Mouse (Mus musculus) lung, embryonic 14.5 days (tissue): ENCODE data around the gene Hnrnpdl. TPM values are rescaled to one million over a fixed set of nuclear protein-coding genes. Genes with fewer than 3 reads are reported as not detected.

ENCODE experiments used
- ATAC-seq: fragments of 200-750 bp; cut with Nextera tagmentation; 2 replicates; pipeline ENCODE4 v1.8.0; 2017; ENCODE audit warnings: mild to moderate bottlenecking, moderate TSS enrichment, moderate library complexity; ENCODE audit not compliant: insufficient read depth
- DNase-seq: peaks from one replicate; pipeline ENCODE4 v3.0.0-alpha.2; 2015
- H3K27ac ChIP-seq: fragments of 300-500 bp; sonication (generic); 2 replicates; pipeline ENCODE4 v1.5.1; 2014; ENCODE audit warnings: low read depth, mild to moderate bottlenecking, moderate library complexity
- H3K27me3 ChIP-seq: fragments of 300-500 bp; sonication (generic); 2 replicates; pipeline ENCODE4 v1.6.1; 2014; ENCODE audit warnings: low read length, control low read depth; ENCODE audit not compliant: insufficient read depth
- H3K36me3 ChIP-seq: fragments of 300-500 bp; sonication (generic); 2 replicates; pipeline ENCODE4 v1.6.1; 2014; ENCODE audit warnings: control low read depth; ENCODE audit not compliant: insufficient read depth
- H3K4me1 ChIP-seq: fragments of 300-500 bp; sonication (generic); 2 replicates; pipeline ENCODE4 v1.6.1; 2014; ENCODE audit warnings: antibody characterized with exemption, control low read depth; ENCODE audit not compliant: insufficient read depth
- H3K4me2 ChIP-seq: fragments of 300-500 bp; sonication (generic); 2 replicates; pipeline ENCODE4 v1.6.1; 2014; ENCODE audit warnings: mild to moderate bottlenecking
- H3K4me3 ChIP-seq: fragments of 300-500 bp; sonication (generic); 2 replicates; pipeline ENCODE4 v1.5.1; 2014; ENCODE audit warnings: low read depth, low read length
- H3K9ac ChIP-seq: fragments of 300-500 bp; sonication (generic); 2 replicates; pipeline ENCODE4 v1.6.1; 2014
- H3K9me3 ChIP-seq: fragments of 300-500 bp; sonication (generic); 2 replicates; pipeline ENCODE4 v1.6.1; 2016; ENCODE audit warnings: low read depth, low read length, control low read depth
- CTCF ChIP-seq: IDR thresholded peaks from 2 replicates; pipeline ENCODE4 v1.5.1; 2016; ENCODE audit warnings: antibody characterized with exemption, low read depth
- WGBS: fragments of 180-500 bp; shearing (Covaris S2); extraction: QIAGEN DNeasy Blood & Tissue Kit; methylation state at CpG from one replicate; pipeline ENCODE4 v1.1.7; 2014; 5-methylcytosine and 5-hydroxymethylcytosine counted together
- polyA plus RNA-seq: library from polyadenylated mRNA; unstranded; fragments of >200 nt; fragmentation: Nextera tagmentation; extraction: Ambion mirVana; gene quantifications from 2 replicates; pipeline ENCODE4 v1.2.1, GENCODE M21; 2014

Gene Hnrnpdl
- polyA plus RNA-seq, 1 experiment from 2014 or later = 204 TPM

DNA sequence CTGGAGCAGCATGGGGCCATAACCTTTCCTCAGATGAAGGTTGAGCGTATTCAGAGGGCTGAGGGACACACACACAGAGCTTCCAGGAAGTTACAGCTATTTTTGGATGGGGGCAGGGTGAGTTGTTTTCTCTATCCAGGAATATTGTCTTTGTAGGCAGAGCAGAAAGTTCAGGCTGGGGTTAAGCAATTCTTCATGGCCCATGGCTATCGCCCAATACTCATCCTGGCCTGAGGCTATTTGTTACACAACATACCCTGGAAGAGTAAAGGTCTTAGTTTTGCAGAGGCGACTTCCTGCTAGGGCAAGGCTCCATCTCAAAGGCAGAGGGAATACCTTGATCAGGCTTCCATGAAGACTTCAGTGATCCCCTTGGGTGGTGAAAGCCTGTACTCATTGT is 45.3 kb downstream of the Hnrnpdl start:
- H3K4me2 ChIP-seq = no peak overlapping the region
- no peaks in the 10 kb centered on the region for H3K27me3 ChIP-seq
- H3K27ac ChIP-seq = no peak overlapping the region
- ATAC-seq (no peak), DNase-seq (no peak)
- no peak for TF ChIP-seq CTCF
- H3K4me3 ChIP-seq = no peak overlapping the region
- H3K36me3 ChIP-seq = no peaks in the 10 kb centered on the region
- H3K9ac ChIP-seq = no peak overlapping the region
- H3K9me3 ChIP-seq = 0 out of 2 replicates have a peak, but pooled peaks cover 3% of the 10 kb centered on the region
- H3K4me1 ChIP-seq = no peaks in the 10 kb centered on the region
- WGBS = 67% methylated on average over 3 of the region's 3 CpGs

Other genes with a start within 250 kb of the Hnrnpdl start
- 0.29 TPM in 1 of 2 replicates, not detected in the other for gene Vamp9, start 133.4 kb downstream of the Hnrnpdl start, polyA plus RNA-seq
- 196 TPM in 2 replicates for gene Hnrnpd, start 60.7 kb downstream of the Hnrnpdl start, polyA plus RNA-seq
- gene 4930524J08Rik, start 60.6 kb downstream of the Hnrnpdl start, polyA plus RNA-seq = 2.0 and 3.0 TPM in 2 replicates
- 47.9 and 50.8 TPM in 2 replicates for gene Enoph1, start 321 bp upstream of the Hnrnpdl start, polyA plus RNA-seq
- 3.3 and 5.0 TPM in 2 replicates for gene Tmem150c, start 120.1 kb upstream of the Hnrnpdl start, polyA plus RNA-seq